Mouse (Mus musculus): ENCODE measurements around the gene Galntl6.

- TF ChIP-seq CTCF (IDR thresholded peaks at IDR 0.05; ENCODE audit: low read depth, low read length) (no peak), POLR2A (IDR thresholded peaks at IDR 0.05; ENCODE audit: borderline replicate concordance, low read depth, low read length) (no peak)
Observed at GRCm38 (mm10) chr8:57888831-57889230, 1023.6 kb downstream of the Galntl6 start.
